Mouse (Mus musculus) right cerebral cortex, adult 18-20 months (tissue): ENCODE results near the gene Ddx18.

ENCODE experiments used
- DNase-seq: peaks from one replicate; pipeline ENCODE4 v3.0.0; 2022; ENCODE audit warnings: mixed read lengths

Ddx18 gene

GRCm38 (mm10) chr1:121567521-121568489 is at the start of gene Ddx18:
Gene Ddx18, minus strand, starts transcription at chr1:121567989.
- DNase-seq = peak; percentile 96

GRCm38 (mm10) chr1:121608000-121608399 is 40.2 kb upstream of the Ddx18 start:
- no peak for DNase-seq

DNA sequence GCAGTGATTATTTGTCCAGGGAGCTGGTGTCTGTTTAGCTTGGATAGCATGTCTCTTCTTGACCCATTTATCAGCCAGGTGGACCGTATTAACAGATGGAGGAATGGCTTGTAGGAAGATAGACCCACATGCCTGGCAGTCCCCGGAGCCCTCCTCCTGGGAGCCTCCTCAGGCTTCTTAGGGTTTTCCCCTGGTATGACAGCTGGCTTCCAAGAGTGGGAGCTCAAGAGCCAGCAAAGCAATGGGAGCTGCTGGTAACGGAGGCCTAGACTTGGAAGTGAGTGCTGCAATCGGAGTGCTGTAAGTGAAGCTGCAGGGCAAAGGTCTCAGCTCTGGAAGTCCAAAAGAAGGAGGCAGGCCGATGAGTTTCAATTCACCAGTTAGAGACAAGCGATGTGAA is 37.3 kb upstream of the Ddx18 start:
- DNase-seq = peak; percentile 40

GRCm38 (mm10) chr1:121601893-121602292 is 34.1 kb upstream of the Ddx18 start:
- no peak for DNase-seq

GRCm38 (mm10) chr1:121601084-121601483 is 33.3 kb upstream of the Ddx18 start:
- DNase-seq = peak; percentile 8

DNA sequence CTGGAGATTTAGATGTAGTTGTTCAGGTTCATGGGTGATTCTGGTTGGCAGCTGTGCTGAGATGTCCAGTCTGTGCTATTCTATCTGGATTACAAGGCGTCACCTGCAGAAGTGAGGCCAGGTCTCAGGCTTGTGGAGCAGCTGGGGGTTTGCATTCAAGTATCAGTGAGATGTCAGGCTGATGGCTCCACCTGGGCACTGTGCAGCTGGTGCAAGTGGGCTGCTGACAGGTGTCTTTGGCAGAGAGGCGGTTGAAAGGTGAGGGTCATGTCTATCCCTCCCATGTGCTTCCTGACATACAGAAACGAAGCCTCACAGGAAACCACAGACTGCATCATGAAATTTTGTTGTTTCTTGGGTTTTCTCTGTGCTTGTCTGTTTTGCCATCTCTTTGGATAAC is 30.6 kb upstream of the Ddx18 start:
- no peak for DNase-seq

DNA sequence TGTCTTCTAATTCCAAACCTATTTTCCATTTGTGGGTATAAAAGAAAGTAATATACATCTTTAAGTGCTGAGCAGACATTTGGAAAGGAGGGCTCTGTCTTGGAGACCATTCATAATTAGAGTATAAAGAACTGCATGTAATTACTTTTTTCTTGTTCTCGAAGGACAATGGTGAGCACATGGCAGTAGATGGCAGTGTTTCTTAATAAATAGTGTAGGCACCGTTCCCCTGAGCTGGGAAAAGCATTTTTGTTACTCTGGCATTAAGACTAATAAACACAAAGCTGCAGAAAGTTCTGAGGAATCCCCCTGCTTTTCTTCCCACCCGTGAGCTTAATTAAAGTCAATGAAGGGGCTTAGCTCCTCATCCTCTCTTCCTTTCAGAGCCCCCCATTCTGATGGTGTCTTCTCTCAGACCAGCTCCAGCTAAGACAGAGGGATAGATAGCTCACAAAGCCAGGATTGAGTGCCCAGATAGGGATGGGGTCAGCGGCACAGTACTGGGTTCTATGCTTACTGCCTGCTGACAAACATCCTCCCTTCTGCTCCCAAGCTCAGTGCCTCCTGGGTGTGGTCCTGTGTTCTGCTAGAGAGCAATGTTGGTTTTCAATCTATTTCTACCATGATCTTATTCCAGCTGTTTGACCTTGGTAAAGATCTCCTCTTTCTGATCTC is 29.3 kb upstream of the Ddx18 start:
- no peak for DNase-seq

DNA sequence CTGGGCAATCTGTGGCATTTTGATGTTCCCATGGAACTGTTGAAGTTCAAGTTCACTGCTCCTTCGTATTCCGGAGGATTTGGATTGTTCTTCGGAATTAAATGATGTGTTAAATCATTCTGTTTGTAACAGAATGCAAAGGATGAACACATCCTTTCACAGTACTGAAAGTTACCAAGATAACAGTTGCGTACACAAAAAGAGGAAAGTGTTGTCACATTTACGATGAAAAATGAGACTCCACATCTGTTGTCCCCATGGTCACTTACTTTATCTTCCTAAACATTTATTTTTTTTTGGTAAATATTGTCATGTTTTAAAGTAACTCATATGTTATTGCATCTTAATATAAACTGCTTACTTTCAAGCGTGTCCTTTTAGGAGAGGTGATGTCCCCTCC is 17.0 kb upstream of the Ddx18 start:
- DNase-seq = no peak

DNA sequence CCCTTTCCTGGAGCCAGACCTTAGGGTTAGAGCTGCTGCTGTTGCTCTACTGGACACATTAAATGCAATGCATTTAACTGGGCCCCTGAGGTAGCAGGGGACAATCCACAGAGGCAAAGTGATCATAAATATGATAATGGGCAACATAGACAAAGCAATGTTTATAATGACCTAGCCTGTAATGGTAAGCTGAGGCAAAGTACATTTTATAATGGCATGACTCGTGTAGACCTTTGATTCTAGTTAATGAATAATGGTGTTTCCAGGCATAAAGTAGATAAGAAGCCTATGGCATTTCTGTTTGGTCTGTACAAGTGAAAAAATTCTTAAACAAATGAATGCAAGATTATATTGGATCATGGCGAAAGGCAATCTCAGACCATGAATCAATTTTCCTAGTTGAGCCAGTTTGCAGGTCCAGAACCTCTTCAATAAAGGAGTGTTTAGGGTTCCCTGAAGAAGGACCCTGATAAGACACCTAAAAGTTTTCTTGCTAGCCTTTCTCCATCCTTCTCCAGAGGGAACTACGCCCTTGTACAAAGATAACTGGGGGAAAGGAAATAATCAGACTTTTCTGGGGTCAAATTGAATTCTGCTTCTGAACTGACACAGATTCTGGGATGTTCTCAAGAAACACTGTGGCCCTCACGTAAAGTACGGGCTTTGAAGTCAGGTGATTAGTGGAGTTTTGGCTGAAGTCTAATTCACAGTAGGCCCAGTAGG is 13.5 kb upstream of the Ddx18 start:
- no peak for DNase-seq

DNA sequence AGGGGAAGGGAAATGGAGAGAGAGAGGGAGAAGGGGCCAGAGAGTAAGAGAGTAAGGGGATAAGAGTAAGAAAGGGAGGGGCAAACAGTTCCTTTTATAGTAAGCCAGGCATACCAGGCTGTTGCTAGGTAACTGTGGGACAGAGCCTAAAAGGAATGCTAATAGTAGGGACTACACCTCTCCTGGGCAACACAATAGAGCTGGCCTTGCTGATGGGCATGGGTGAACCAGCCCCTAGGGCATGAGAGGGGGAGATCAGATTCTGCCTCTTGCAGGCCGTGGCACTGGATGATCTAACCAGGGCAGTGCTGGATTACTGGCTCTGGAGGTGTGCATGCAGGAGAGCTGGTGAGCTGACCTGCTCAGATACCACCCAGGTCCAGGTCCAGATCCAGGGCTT is 9.7 kb upstream of the Ddx18 start:
- no peak for DNase-seq

DNA sequence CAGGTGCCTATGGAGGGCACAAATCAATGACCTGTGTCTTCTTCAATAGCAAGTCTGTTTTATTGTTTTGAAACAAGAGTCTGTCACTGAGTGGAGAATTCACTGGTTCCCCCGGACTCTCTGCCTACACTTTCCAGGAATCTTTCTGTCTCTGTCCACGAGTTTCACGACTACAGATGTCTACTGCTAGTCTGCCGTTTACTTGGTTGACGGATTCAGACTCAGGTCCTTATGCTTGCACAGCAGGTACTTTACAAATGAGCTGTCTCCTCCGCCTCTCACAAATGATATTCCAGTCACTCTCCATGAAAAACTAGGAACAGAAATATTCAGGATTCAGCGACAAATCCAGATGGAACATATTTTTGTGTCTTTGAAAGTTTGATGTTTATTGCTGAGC is 2.7 kb upstream of the Ddx18 start:
- DNase-seq = no peak

DNA sequence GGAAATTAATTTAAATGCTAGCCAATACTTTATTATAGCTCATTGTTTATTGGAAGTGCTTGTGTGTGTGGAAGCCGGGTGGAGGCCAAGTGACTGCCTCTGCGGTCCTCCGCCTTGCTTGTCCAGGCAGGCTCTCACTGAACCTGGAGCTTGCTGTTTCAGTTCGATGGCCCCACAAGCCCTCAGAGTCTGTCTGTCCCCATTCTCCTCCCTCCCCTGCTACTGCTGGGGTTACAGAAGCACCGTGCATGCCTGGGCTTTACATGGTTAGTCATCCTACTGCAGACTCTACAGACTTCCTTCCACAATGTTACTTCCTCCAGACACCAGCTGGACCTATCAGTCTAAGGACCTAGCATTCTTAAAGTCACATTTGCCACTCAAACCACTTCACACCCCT is 9.9 kb downstream of the Ddx18 start:
- no peak for DNase-seq

DNA sequence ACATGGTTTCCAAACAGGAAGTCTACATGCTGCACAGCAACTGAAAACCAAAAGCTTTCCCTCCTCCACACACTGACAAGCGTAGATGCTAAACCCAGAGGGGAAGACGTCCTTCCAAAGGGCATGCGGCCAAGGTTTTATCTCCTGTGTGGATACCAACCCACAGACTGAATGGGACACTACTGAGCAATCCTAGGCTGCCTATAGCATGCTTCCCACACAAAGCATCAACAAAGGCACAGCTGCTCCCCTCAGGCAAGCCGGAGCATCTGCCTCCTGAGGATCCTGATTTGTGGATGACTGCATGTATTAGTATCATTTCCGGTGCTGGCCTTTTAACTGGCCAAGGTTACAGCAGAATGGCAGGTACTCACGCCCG is 16.3 kb downstream of the Ddx18 start:
- peak; percentile 65 for DNase-seq

DNA sequence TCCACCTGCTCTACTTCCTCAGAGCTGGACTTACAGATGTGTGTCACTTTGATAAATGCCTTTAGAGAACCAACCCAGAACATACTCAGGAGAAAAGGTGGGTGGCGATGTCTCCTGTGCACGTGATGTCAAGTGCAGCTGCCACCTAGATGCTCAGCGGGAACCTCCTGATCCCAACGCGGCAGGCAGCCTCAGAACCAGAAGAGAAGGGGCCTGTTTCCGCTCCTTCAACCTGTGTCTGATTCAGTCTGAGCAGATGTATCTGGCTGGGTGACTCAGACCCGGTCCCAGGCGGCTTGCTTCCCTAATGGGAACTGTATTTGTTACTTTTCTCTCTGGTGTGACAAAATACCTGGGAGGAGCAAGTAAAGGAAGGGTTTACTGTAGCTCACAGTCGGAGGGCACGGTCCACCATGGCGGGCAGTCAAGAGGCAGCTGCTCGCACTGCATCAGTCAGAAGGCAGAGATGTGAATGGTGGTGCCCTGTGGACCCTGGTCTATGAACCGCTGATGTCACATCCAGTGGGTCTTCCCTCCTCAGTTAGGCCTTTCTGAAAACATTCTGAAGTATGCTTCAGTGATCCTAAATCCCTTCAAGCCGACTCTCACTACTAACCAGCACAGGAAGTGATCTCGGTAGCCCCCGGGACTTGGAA is 16.9 kb downstream of the Ddx18 start:
- DNase-seq = peak; percentile 39

- peak; percentile 12 for DNase-seq
Measured at GRCm38 (mm10) chr1:121549456-121549855, 18.3 kb downstream of the Ddx18 start.

DNA sequence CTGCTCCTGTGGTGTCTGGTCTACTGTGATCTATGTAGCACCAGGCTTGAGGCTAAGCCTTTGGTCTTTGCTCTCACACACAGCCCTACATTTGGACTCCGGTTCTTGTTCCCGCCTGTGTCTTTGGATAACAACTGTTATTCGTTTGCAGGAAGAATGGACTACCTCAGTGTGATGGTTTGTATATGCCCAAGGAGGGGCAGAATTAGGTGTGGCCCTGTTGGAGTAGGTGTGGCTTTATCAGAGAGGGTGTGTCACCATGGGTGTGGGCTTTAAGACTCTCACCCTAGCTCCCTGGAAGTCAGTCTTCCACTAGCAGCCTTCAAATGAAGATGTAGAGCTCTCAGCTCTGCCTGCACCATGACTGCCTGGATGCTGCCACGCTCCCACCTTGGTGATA is 19.1 kb downstream of the Ddx18 start:
- no peak for DNase-seq

DNA sequence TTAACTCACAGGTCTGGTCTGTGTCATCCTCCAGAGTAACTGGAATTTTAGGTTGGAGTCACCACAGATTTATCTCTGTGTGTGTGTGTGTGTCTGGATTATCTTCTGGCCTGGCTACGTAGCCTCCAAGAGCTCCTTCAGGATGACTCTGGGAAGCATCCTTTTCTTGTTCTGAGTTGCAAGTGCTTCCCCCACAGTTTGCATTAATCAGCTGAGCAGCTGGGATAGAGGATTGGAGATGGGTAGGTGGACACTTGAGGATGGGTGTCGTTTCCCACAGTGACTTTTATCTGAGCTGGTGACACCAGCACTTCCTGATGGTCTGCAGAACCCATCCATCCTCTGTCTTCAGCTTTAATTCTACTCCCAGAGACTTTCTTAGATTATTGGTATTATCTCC is 20.9 kb downstream of the Ddx18 start:
- DNase-seq = peak; percentile 40

DNA sequence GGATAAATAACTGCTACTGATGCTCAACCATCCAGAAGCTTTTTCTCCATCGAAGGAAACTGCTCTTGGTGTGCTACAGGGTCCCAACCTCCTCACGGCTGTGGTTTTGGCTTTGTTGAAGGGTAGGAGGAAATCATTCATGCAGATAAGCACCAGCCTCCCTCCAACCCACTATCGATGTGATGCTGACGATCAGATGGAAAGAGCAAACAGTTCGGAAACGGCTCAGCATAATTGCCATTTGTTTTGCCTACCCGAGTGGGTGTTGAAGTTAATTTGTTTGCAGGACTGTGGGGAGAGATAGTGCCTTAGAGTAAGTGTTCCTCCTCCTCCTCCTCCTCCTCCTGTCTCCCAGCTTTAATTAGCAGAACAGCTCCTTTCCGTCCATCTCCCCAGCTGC is 27.4 kb downstream of the Ddx18 start:
- DNase-seq = peak; percentile 15

DNA sequence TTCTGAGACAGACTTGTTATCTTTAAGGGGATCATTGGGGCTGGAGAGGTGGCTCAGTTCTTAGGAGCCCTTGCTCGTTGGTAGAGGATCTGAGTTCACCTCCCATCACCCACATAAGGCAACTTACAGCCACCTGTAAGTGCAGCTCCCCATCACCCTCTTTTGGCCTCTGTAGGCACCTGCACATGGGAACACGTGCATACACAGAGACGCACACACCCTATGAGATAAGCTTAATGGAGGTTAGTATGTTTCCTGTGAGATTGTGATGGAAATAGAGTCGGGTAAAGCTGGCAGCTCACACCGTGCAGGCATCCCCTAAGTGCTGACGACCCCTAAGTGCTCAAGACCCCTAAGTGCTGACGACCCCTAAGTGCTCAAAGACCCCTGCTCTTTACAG is 36.4 kb downstream of the Ddx18 start:
- DNase-seq = no peak

DNA sequence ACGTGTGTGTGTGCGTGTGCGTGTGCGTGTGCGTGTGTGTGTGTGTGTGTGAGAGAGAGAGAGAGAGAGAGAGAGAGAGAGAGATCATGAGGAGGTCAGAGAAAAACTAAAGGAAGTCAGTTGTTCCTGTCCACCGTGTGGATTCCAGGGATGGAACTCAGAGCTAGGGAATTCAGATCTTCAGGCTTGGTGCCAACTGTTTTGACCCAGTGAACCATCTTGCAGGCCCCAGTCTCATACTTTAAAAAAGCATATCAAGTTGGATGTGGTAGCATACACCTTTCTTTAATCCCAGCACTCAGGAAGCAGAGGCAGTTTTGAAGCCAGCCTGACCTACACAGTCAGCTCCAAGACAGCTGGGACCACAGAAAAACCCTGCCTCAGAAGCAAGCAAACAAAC is 38.5 kb downstream of the Ddx18 start:
- no peak for DNase-seq

GRCm38 (mm10) chr1:121528399-121528720 is 39.4 kb downstream of the Ddx18 start, which contains the start of gene Htr5b:
Gene Htr5b, minus strand, starts transcription at chr1:121528465.
- DNase-seq = peak; percentile 41

DNA sequence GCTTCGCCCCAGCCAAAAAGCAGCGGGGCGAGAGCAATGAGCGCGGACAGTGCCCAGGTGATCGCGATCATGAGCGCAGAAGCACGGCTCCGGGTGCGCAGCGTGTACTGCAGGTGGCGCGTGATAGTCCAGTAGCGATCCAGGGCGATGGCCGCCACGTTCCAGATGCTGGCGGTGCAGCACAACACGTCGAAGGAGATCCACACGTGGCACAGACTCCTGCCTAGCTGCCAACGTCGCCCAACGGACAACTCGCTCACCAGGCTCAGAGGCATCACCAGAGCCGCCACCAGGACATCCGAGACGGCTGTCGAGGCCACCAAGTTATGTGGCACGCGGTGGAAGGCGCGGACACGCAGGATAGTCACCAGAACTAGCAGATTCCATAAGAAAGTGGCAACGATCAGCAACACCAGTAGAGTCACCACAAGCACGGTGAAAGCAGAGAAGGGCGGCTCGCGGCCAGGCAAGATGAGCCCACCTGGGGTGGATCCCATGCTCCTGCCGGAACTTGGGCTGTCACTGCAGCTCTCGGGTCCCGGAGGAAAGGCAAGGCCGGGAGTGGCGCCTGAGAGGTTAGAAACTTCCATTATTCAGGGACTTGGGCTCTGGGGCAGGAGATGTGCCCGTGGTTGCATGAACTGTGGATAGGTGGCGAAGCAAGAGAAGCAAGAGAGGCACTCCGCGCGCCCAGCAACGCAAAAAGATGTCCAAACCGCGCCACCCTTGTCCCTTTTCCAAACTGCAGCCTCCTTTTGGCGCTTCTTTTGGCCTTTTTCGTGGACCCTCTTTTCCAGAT is 40.0 kb downstream of the Ddx18 start:
- peak; percentile 6 for DNase-seq
